Mouse (Mus musculus) kidney, postnatal 10 days (tissue): Measurements from ENCODE around the gene Mapk8ip1.
A peak's percentile ranks its signal among the peaks of the same experiment; 100 is the strongest.

Experiments used
- DNase-seq: peaks from one replicate; pipeline ENCODE4 v3.0.0; 2021; ENCODE audit warnings: mixed read lengths

Gene Mapk8ip1

GRCm38 (mm10) chr2:92390206-92390930 lies 10.7 kb downstream of the Mapk8ip1 start:
- DNase-seq: no peak

- DNase-seq: no peak
These were observed 11.4 kb downstream of the Mapk8ip1 start for GRCm38 (mm10) chr2:92389645-92390044.

GRCm38 (mm10) chr2:92388891-92389641 lies 12.0 kb downstream of the Mapk8ip1 start:
- DNase-seq: peak; percentile 93

- no peak for DNase-seq
These were observed 13.0 kb downstream of the Mapk8ip1 start for GRCm38 (mm10) chr2:92388081-92388517.

GRCm38 (mm10) chr2:92387646-92388045 lies 13.4 kb downstream of the Mapk8ip1 start:
- DNase-seq: no peak

- DNase-seq: no peak
These were observed 14.1 kb downstream of the Mapk8ip1 start for GRCm38 (mm10) chr2:92386821-92387570.

GRCm38 (mm10) chr2:92385113-92386051 lies 15.7 kb downstream of the Mapk8ip1 start:
- DNase-seq: no peak

GRCm38 (mm10) chr2:92384101-92384500 lies 17.0 kb downstream of the Mapk8ip1 start:
- DNase-seq: no peak

GRCm38 (mm10) chr2:92382759-92383158 lies 18.3 kb downstream of the Mapk8ip1 start:
- DNase-seq: no peak

- no peak for DNase-seq
These were observed 19.0 kb downstream of the Mapk8ip1 start, which contains the start of gene 1700029I15Rik for GRCm38 (mm10) chr2:92381901-92382588. Gene 1700029I15Rik, plus strand, starts transcription at chr2:92382538.

GRCm38 (mm10) chr2:92381161-92381560 lies 19.9 kb downstream of the Mapk8ip1 start:
- peak; percentile 59 for DNase-seq

GRCm38 (mm10) chr2:92380495-92381050 lies 20.5 kb downstream of the Mapk8ip1 start:
- no peak for DNase-seq

- DNase-seq: peak; percentile 53
These were observed 21.1 kb downstream of the Mapk8ip1 start for GRCm38 (mm10) chr2:92379783-92380494.

GRCm38 (mm10) chr2:92377320-92377719 lies 23.7 kb downstream of the Mapk8ip1 start:
- DNase-seq: no peak

- no peak for DNase-seq
These were observed 24.8 kb downstream of the Mapk8ip1 start for GRCm38 (mm10) chr2:92376300-92376699.

- no peak for DNase-seq
These were observed 25.3 kb downstream of the Mapk8ip1 start for GRCm38 (mm10) chr2:92375788-92376187.

GRCm38 (mm10) chr2:92375099-92375623 lies 25.9 kb downstream of the Mapk8ip1 start:
- peak; percentile 96 for DNase-seq

GRCm38 (mm10) chr2:92374514-92374913 lies 26.5 kb downstream of the Mapk8ip1 start, which contains the start of the genes Pex16 and Large2:
Gene Pex16, plus strand, starts transcription at chr2:92374676.
Gene Large2, minus strand, starts transcription at chr2:92374869.
- DNase-seq: peak; percentile 55

- DNase-seq: no peak
These were observed 27.6 kb downstream of the Mapk8ip1 start for GRCm38 (mm10) chr2:92373437-92373813.
